Mouse (Mus musculus): Measurements from ENCODE around the gene Abcc8. TPM values are rescaled to one million over a fixed set of nuclear protein-coding genes. Genes with fewer than 3 reads are reported as not detected.
A peak's percentile ranks its signal among the peaks of the same experiment; 100 is the strongest.

Abcc8 gene
- polyA plus RNA-seq (2014; fragmentation: Nextera tagmentation; extraction: Ambion mirVana) = 4.3 and 5.3 TPM in 2 replicates

DNA sequence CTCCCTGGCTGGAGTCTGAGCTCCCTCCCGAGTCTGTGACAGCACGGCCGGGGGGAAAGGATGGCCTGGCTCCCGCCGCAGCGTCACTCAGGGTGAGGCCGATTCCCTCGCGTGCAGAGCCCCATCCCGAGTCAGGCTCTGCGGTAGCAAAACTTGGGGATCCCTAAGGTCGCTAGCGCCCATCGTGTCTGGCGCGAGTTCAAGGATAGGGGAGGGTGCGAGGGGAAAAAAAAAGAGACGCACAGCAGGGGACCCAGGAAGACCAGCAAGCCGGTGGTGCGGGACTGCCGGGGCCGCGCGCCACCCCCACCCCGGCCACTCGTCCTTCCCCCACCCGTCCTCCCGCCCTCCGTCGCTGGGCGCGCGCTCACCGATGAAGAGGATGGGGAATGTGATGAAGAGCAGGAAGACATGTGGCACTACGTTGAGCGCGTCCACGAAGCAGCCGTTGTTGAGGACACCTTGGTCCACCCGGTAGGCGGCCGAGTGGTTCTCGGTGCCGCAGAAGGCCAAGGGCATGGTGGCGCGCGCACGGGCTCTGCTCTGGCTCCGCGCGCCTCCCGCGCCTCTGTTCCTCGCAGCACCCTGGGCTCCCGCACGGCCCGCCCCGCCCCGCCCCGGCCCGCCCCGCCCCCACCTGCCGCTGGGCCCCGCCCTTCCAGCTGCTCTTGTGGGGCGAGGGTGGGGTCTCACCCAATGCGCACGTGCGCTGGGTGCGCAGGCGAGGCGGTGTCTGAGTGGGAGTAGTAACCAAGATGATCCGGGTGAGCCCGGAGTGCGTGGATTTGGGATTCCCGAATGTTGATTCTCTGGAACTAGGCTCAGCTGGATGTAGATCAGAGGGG, at the start of gene Abcc8:
Gene Abcc8 (minus strand): TSS at position 603 of the 845 bp plus-strand sequence.
- H3K4me2 ChIP-seq (ENCODE audit: low read depth) = peak within 1 kb of the TSS; percentile 54
- no peaks in the 10 kb centered on the region for H3K36me3 ChIP-seq (ENCODE audit: control insufficient read depth, insufficient read depth, low read length)
- DNase-seq (ENCODE audit: low spot score) (no peak), ATAC-seq (ENCODE audit: insufficient read depth, low FRiP score, low TSS enrichment) (no peak)
- H3K4me3 ChIP-seq (ENCODE audit: low read depth, low read length) = peak within 1 kb of the TSS; percentile 37
- no peaks in the 10 kb centered on the region for H3K9me3 ChIP-seq (ENCODE audit: control insufficient read depth, low read length)
- H3K4me1 ChIP-seq (ENCODE audit: control insufficient read depth, insufficient read depth, low read length) = peaks cover 3% of the 10 kb centered on the region; the same call in 1 of the 2 replicates
- H3K27me3 ChIP-seq (ENCODE audit: control insufficient read depth, insufficient read depth, low read length) = peaks cover 29% of the 10 kb centered on the region
- H3K27ac ChIP-seq (ENCODE audit: low read depth, low read length) = no peak within 1 kb of the TSS
- WGBS = under 1% methylated on average over 62 of the region's 75 CpGs
- peak within 1 kb of the TSS; percentile 9; the same call in 1 of the 2 replicates for H3K9ac ChIP-seq (ENCODE audit: low read length)

DNA sequence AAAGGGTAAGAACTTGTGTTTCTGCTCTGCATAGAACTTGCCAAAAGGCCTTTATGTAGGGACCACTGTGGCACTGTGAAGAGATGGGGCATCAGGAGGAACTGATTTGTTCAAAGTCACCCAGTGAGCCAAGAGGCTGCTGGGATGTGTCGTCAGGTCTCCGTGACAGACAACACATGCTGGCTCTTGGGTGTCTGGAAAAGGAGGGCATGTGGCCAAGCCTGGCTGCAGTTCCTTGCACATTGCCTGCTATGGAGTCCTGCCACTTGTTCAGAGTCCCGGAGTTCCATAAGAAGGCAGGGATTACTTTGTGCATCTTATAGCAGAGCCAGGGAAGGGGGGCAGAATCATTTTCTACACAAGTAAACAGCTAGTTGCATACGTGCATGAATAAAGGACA, 47.1 kb upstream of the Abcc8 start:
- Histone ChIP-seq H3K36me3 (ENCODE audit: control insufficient read depth, insufficient read depth, low read length) (no peaks in the 10 kb centered on the region), H3K4me1 (ENCODE audit: control insufficient read depth, insufficient read depth, low read length) (no peaks in the 10 kb centered on the region), H3K9ac (ENCODE audit: low read length) (no peak overlapping the region), H3K4me3 (ENCODE audit: low read depth, low read length) (no peak overlapping the region), H3K9me3 (ENCODE audit: control insufficient read depth, low read length) (no peaks in the 10 kb centered on the region), H3K27ac (ENCODE audit: low read depth, low read length) (no peak overlapping the region), H3K27me3 (ENCODE audit: control insufficient read depth, insufficient read depth, low read length) (no peaks in the 10 kb centered on the region), H3K4me2 (ENCODE audit: low read depth) (no peak overlapping the region)
- WGBS = 86% methylated on average over 4 of the region's 4 CpGs
- ATAC-seq (ENCODE audit: insufficient read depth, low FRiP score, low TSS enrichment) (no peak), DNase-seq (ENCODE audit: low spot score) (no peak)

DNA sequence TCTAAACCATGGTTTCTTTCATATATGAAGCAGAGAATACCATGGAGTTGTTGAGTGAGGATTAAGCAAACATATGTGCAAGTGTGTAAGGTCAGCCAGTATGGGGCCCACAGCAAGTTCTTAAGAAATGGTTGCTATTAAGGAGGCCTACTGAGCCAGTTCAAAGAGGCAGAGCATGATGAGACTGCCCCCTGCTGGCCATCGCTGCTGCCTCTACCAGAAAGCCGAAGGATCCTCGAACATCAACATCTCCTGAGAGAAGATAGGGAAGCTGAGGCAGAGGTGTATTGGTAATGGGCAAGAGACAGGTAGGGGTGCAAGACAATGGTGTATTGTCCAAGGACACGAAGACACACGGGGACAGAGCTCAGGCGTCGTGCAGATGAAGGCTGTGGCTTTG, 46.4 kb upstream of the Abcc8 start:
- H3K4me1 ChIP-seq (ENCODE audit: control insufficient read depth, insufficient read depth, low read length) = no peaks in the 10 kb centered on the region
- WGBS = 26% methylated on average over 7 of the region's 7 CpGs
- no peaks in the 10 kb centered on the region for H3K36me3 ChIP-seq (ENCODE audit: control insufficient read depth, insufficient read depth, low read length)
- DNase-seq (ENCODE audit: low spot score) = peak; percentile 68
- no peak overlapping the region for H3K27ac ChIP-seq (ENCODE audit: low read depth, low read length)
- no peak overlapping the region for H3K9ac ChIP-seq (ENCODE audit: low read length)
- no peak for ATAC-seq (ENCODE audit: insufficient read depth, low FRiP score, low TSS enrichment)
- H3K9me3 ChIP-seq (ENCODE audit: control insufficient read depth, low read length) = no peaks in the 10 kb centered on the region
- H3K27me3 ChIP-seq (ENCODE audit: control insufficient read depth, insufficient read depth, low read length) = no peaks in the 10 kb centered on the region
- no peak overlapping the region for H3K4me3 ChIP-seq (ENCODE audit: low read depth, low read length)
- no peak overlapping the region for H3K4me2 ChIP-seq (ENCODE audit: low read depth)

DNA sequence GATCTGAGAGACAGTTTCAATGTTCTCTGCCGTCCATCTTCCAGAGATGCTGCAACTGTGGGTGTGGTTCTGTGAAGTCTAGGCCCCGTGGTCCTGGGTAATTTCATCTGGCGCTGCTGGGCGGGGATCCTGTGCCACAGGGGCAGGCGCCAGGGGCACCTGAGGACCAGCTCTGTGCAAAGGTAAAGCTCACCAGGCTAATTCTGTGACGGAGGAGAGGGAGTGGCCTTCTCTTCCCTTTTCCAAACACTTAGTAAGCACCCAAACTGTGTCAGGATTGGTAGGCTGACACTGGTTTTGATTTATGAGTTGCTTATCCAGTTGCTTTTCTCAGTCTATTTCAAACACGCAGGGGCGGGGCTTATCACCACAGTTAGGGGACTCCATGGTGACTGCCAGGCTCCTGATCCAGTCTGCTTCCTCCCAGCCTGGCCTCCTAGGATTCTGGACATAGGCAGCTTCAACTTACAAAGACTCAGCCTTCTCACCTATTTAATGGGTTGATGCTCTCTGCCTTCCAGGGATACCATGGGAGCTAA, 40.8 kb upstream of the Abcc8 start:
- no peak overlapping the region for H3K27ac ChIP-seq (ENCODE audit: low read depth, low read length)
- WGBS = 71% methylated on average over 8 of the region's 8 CpGs
- no peaks in the 10 kb centered on the region for H3K9me3 ChIP-seq (ENCODE audit: control insufficient read depth, low read length)
- no peaks in the 10 kb centered on the region for H3K36me3 ChIP-seq (ENCODE audit: control insufficient read depth, insufficient read depth, low read length)
- no peak overlapping the region for H3K4me2 ChIP-seq (ENCODE audit: low read depth)
- no peaks in the 10 kb centered on the region for H3K4me1 ChIP-seq (ENCODE audit: control insufficient read depth, insufficient read depth, low read length)
- H3K4me3 ChIP-seq (ENCODE audit: low read depth, low read length) = no peak overlapping the region
- no peaks in the 10 kb centered on the region for H3K27me3 ChIP-seq (ENCODE audit: control insufficient read depth, insufficient read depth, low read length)
- H3K9ac ChIP-seq (ENCODE audit: low read length) = no peak overlapping the region
- DNase-seq (ENCODE audit: low spot score) (no peak), ATAC-seq (ENCODE audit: insufficient read depth, low FRiP score, low TSS enrichment) (no peak)

DNA sequence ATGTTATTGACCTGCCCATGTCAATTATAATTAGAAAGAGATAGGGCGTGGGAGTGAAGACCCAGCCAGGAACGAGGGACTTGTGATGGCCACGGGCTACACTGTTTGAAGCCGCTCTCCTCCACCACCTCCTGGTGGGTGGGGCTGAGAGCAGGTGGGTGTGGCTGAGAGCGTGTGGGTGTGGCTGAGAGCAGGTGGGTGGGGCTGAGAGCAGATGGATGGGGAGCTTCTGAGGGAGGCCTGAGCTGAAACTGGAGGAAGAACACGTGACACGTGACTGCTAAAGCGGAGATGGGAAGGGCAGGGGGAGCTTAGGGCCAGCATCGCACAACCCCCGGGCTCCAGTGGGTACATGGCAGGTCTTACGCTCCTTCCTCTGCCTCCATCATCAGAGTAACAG, 38.6 kb upstream of the Abcc8 start:
- Histone ChIP-seq H3K9ac (ENCODE audit: low read length) (no peak overlapping the region), H3K4me3 (ENCODE audit: low read depth, low read length) (no peak overlapping the region), H3K4me2 (ENCODE audit: low read depth) (no peak overlapping the region), H3K27ac (ENCODE audit: low read depth, low read length) (no peak overlapping the region), H3K27me3 (ENCODE audit: control insufficient read depth, insufficient read depth, low read length) (no peaks in the 10 kb centered on the region), H3K4me1 (ENCODE audit: control insufficient read depth, insufficient read depth, low read length) (no peaks in the 10 kb centered on the region), H3K9me3 (ENCODE audit: control insufficient read depth, low read length) (no peaks in the 10 kb centered on the region), H3K36me3 (ENCODE audit: control insufficient read depth, insufficient read depth, low read length) (no peaks in the 10 kb centered on the region)
- ATAC-seq (ENCODE audit: insufficient read depth, low FRiP score, low TSS enrichment) (peak; percentile 68; the same call in 1 of the 2 replicates), DNase-seq (ENCODE audit: low spot score) (peak; percentile 58)
- WGBS = 7% methylated on average over 11 of the region's 11 CpGs

DNA sequence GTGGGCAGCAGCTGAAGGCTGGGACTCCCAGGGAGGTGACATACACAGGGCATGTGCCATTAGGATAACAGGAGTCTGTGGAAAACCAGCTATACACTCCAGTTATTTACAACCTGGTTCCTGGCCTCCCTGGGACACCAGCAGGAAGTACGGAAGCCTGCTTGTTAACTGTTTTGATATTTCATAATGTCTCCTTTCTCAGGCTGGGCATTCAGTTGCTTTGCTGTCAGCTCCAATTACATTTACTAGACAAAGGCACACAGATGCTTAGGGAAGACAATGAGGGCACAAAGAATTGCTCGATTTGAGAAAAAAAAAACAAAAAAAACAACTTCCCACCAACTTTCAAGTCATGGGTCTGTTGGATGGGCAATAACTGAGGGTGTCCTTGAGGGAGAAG, 36.6 kb upstream of the Abcc8 start:
- Histone ChIP-seq H3K9me3 (ENCODE audit: control insufficient read depth, low read length) (no peaks in the 10 kb centered on the region), H3K4me3 (ENCODE audit: low read depth, low read length) (no peak overlapping the region), H3K4me2 (ENCODE audit: low read depth) (no peak overlapping the region), H3K27me3 (ENCODE audit: control insufficient read depth, insufficient read depth, low read length) (no peaks in the 10 kb centered on the region), H3K9ac (ENCODE audit: low read length) (no peak overlapping the region), H3K27ac (ENCODE audit: low read depth, low read length) (no peak overlapping the region), H3K36me3 (ENCODE audit: control insufficient read depth, insufficient read depth, low read length) (no peaks in the 10 kb centered on the region), H3K4me1 (ENCODE audit: control insufficient read depth, insufficient read depth, low read length) (no peaks in the 10 kb centered on the region)
- DNase-seq (ENCODE audit: low spot score) (no peak), ATAC-seq (ENCODE audit: insufficient read depth, low FRiP score, low TSS enrichment) (no peak)
- 71% methylated on average over 2 of the region's 2 CpGs for WGBS

DNA sequence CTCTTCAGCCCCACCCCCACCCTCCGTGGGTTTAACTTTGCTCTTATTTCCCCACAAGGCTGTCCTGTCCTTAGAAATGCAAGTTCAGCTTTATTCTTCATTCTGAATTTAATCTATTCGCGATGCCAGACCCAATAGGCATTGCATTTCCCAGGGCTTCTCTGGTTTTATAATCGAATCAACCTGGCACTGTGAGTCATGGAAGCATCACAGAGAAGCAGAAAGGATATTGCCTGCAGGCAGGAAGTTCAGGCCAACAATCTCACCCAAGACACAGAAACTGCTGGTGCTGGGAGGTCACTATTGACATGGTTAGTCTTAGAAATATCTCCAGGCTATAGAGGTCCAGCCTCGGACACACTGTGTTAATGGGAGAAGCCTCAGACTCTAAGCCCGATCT, 30.4 kb upstream of the Abcc8 start:
- Histone ChIP-seq H3K27ac (ENCODE audit: low read depth, low read length) (no peak overlapping the region), H3K36me3 (ENCODE audit: control insufficient read depth, insufficient read depth, low read length) (no peaks in the 10 kb centered on the region), H3K9ac (ENCODE audit: low read length) (no peak overlapping the region), H3K4me2 (ENCODE audit: low read depth) (no peak overlapping the region), H3K9me3 (ENCODE audit: control insufficient read depth, low read length) (no peaks in the 10 kb centered on the region), H3K27me3 (ENCODE audit: control insufficient read depth, insufficient read depth, low read length) (no peaks in the 10 kb centered on the region), H3K4me3 (ENCODE audit: low read depth, low read length) (no peak overlapping the region), H3K4me1 (ENCODE audit: control insufficient read depth, insufficient read depth, low read length) (no peaks in the 10 kb centered on the region)
- 92% methylated on average over 6 of the region's 6 CpGs for WGBS
- ATAC-seq (ENCODE audit: insufficient read depth, low FRiP score, low TSS enrichment) (no peak), DNase-seq (ENCODE audit: low spot score) (no peak)

DNA sequence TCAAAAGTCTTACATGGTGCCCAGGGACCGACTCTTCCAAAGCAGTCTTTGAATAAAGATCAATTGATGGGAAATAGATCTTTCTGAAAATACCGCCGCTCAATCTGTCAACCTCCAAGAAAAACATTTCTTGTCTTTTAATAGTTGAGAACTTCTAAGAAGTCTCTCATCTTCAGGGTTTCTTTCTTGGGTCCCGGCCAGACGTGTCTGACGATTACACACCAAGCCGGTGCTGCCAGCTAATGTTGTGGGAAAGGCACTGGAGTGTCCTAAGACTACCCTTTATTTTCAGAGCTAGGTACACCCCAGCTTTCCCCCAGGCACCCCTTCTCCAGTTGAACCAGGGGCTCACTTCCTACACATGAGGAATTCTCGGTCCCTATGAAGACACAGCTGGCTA, 28.3 kb upstream of the Abcc8 start:
- Histone ChIP-seq H3K4me1 (ENCODE audit: control insufficient read depth, insufficient read depth, low read length) (no peaks in the 10 kb centered on the region), H3K4me2 (ENCODE audit: low read depth) (no peak overlapping the region), H3K36me3 (ENCODE audit: control insufficient read depth, insufficient read depth, low read length) (no peaks in the 10 kb centered on the region), H3K9ac (ENCODE audit: low read length) (no peak overlapping the region), H3K27me3 (ENCODE audit: control insufficient read depth, insufficient read depth, low read length) (no peaks in the 10 kb centered on the region), H3K4me3 (ENCODE audit: low read depth, low read length) (no peak overlapping the region), H3K9me3 (ENCODE audit: control insufficient read depth, low read length) (no peaks in the 10 kb centered on the region), H3K27ac (ENCODE audit: low read depth, low read length) (no peak overlapping the region)
- DNase-seq (ENCODE audit: low spot score) (no peak), ATAC-seq (ENCODE audit: insufficient read depth, low FRiP score, low TSS enrichment) (no peak)
- WGBS = 96% methylated on average over 8 of the region's 8 CpGs

DNA sequence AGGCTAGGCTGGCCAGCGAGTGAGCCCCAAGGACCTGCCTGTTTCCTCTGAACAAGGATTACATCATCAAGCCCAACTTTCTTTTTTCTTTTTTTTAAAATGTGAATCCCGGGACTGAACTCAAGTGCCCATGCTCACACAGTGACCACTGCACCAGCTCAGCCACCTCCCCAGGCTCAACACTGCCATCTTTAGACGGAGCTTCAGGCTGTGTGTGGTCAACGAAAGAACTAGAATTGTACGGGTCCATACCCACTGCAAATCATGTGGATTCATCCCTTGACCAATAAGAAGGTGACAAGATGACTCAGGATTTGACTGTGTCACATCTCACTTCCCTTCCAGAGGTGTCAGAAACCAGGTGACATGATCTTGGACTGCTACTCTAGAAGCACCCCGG, 24.9 kb upstream of the Abcc8 start:
- no peak for ATAC-seq (ENCODE audit: insufficient read depth, low FRiP score, low TSS enrichment)
- no peak overlapping the region for H3K27ac ChIP-seq (ENCODE audit: low read depth, low read length)
- H3K4me1 ChIP-seq (ENCODE audit: control insufficient read depth, insufficient read depth, low read length) = no peaks in the 10 kb centered on the region
- H3K9ac ChIP-seq (ENCODE audit: low read length) = no peak overlapping the region
- DNase-seq (ENCODE audit: low spot score) = no peak
- H3K4me3 ChIP-seq (ENCODE audit: low read depth, low read length) = no peak overlapping the region
- H3K4me2 ChIP-seq (ENCODE audit: low read depth) = no peak overlapping the region
- H3K9me3 ChIP-seq (ENCODE audit: control insufficient read depth, low read length) = no peaks in the 10 kb centered on the region
- H3K36me3 ChIP-seq (ENCODE audit: control insufficient read depth, insufficient read depth, low read length) = no peaks in the 10 kb centered on the region
- H3K27me3 ChIP-seq (ENCODE audit: control insufficient read depth, insufficient read depth, low read length) = no peaks in the 10 kb centered on the region
- 82% methylated on average over 6 of the region's 6 CpGs for WGBS

All from neural tube, embryonic 11.5 days (tissue).